Mouse (Mus musculus) liver, embryonic 11.5 days (tissue): ENCODE measurements around the gene Dio1. TPM values are rescaled to one million over a fixed set of nuclear protein-coding genes. Genes with fewer than 3 reads are reported as not detected.

Source experiments
- ATAC-seq: fragments of 200-750 bp; cut with Nextera tagmentation; replicated peaks from 2 replicates; pipeline ENCODE4 v1.8.0; 2017; ENCODE audit warnings: moderate number of reproducible peaks, mild to moderate bottlenecking, moderate TSS enrichment, moderate library complexity; ENCODE audit not compliant: low FRiP score
- DNase-seq: peaks from one replicate; pipeline ENCODE4 v3.0.0-alpha.2; 2017; ENCODE audit warnings: low spot score
- H3K27ac ChIP-seq: fragments of 300-500 bp; sonication (generic); 2 replicates; pipeline ENCODE4 v1.5.1; 2014; ENCODE audit warnings: mild to moderate bottlenecking, low read depth, low read length, control low read depth
- H3K27me3 ChIP-seq: fragments of 300-500 bp; sonication (generic); replicated peaks from 2 replicates; pipeline ENCODE4 v1.6.1; 2014; ENCODE audit warnings: low read length, mixed read lengths; ENCODE audit not compliant: control insufficient read depth, insufficient read depth
- H3K36me3 ChIP-seq: fragments of 300-500 bp; sonication (generic); 2 replicates; pipeline ENCODE4 v1.6.1; 2014; ENCODE audit warnings: mild to moderate bottlenecking, low read length, moderate library complexity, mixed read lengths; ENCODE audit not compliant: control insufficient read depth, insufficient read depth
- H3K4me1 ChIP-seq: fragments of 300-500 bp; sonication (generic); replicated peaks from 2 replicates; pipeline ENCODE4 v1.6.1; 2014; ENCODE audit warnings: low read length, mixed read lengths; ENCODE audit not compliant: control insufficient read depth, insufficient read depth
- H3K4me2 ChIP-seq: fragments of 300-500 bp; sonication (generic); 2 replicates; pipeline ENCODE4 v1.6.1; 2014; ENCODE audit warnings: mild to moderate bottlenecking, control low read depth, moderate library complexity
- H3K4me3 ChIP-seq: fragments of 300-500 bp; sonication (generic); 2 replicates; pipeline ENCODE4 v1.5.1; 2014; ENCODE audit warnings: low read depth, low read length, control low read depth
- H3K9ac ChIP-seq: fragments of 300-500 bp; sonication (generic); 2 replicates; pipeline ENCODE4 v1.6.1; 2014; ENCODE audit warnings: low read depth, low read length, control low read depth
- H3K9me3 ChIP-seq: fragments of 300-500 bp; sonication (generic); 2 replicates; pipeline ENCODE4 v1.6.1; 2016; ENCODE audit warnings: low read length, inconsistent platforms, mixed read lengths; ENCODE audit not compliant: control insufficient read depth
- WGBS: fragments of 180-500 bp; shearing (Covaris S2); extraction: QIAGEN DNeasy Blood & Tissue Kit; methylation state at CpG from one replicate; pipeline ENCODE4 v1.1.7; 2014; 5-methylcytosine and 5-hydroxymethylcytosine counted together
- polyA plus RNA-seq: library from polyadenylated mRNA; unstranded; fragments of >200 nt; fragmentation: Nextera tagmentation; extraction: Ambion mirVana; gene quantifications from 2 replicates; pipeline ENCODE4 v1.2.1, GENCODE M21; 2014

Dio1 gene
- polyA plus RNA-seq, 1 experiment from 2014 or later: 0.12 TPM

DNA sequence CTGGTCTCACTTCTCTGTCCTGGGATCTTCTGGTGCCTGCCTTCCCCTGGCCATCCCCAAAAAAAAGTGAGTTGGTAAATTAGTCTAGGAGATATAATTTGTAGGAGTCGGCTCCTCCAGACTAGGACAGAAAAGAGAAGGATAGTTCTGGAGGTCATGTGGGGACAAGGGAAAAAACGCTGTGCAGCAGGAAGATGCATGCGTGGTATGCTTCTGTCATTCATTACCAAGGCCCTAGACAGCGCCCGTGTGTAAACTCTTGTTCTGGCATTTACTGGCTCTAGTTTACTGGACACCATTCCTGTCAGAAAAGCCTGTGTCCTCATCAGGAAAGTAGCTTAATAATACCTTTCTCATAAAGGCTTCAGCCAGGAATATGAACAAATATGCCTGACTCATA is 32.5 kb downstream of the Dio1 start:
- 74% methylated on average over 5 of the region's 5 CpGs for WGBS
- no peak overlapping the region for H3K9ac ChIP-seq

GRCm38 (mm10) chr4:107273683-107274082 is 33.3 kb downstream of the Dio1 start:
- H3K4me3 ChIP-seq: no peak overlapping the region
- H3K9ac ChIP-seq: no peak overlapping the region
- no peaks in the 10 kb centered on the region for H3K9me3 ChIP-seq
- H3K36me3 ChIP-seq: no peaks in the 10 kb centered on the region
- H3K27ac ChIP-seq: no peak overlapping the region
- WGBS: 75% methylated on average over 4 of the region's 4 CpGs
- ATAC-seq (no peak), DNase-seq (no peak)
- H3K4me1 ChIP-seq: no peaks in the 10 kb centered on the region
- no peak overlapping the region for H3K4me2 ChIP-seq
- no peaks in the 10 kb centered on the region for H3K27me3 ChIP-seq

More for the DNA sequence above, 32.5 kb downstream of the Dio1 start:
- Histone ChIP-seq H3K9me3 (no peaks in the 10 kb centered on the region), H3K27ac (no peak overlapping the region), H3K4me1 (no peaks in the 10 kb centered on the region), H3K4me2 (no peak overlapping the region), H3K27me3 (no peaks in the 10 kb centered on the region), H3K36me3 (no peaks in the 10 kb centered on the region), H3K4me3 (no peak overlapping the region)
- no peak for DNase-seq
- ATAC-seq: no peak

DNA sequence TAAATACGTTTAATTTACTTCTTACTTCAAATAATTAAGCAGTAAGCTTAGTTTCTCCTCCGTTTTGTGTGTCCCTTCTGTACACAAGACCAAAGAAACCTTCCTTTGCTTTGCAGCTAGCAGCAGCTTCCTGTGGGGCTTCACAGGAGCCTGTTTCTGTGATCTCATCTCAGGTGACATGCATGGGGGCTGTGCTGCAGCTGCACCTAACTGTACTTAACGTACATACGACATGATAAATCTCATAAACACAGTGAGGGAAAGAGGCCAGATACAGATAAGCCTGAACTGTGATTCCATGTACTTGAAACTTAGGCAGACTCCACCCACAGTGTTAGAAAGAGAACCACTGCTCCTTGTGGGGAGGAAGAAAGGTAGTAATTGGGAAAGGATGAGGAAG is 47.0 kb downstream of the Dio1 start:
- Histone ChIP-seq H3K4me3 (no peak overlapping the region), H3K27ac (no peak overlapping the region), H3K4me1 (no peaks in the 10 kb centered on the region), H3K27me3 (no peaks in the 10 kb centered on the region), H3K4me2 (no peak overlapping the region), H3K36me3 (no peaks in the 10 kb centered on the region), H3K9me3 (no peaks in the 10 kb centered on the region; the same call in 1 of the 2 replicates), H3K9ac (no peak overlapping the region)
- WGBS: 49% methylated on average over 4 of the region's 4 CpGs
- ATAC-seq (no peak), DNase-seq (no peak)

- peak overlapping the region; percentile 96 for H3K4me2 ChIP-seq
- peak overlapping the region; percentile 82 for H3K9ac ChIP-seq
- H3K9me3 ChIP-seq: no peaks in the 10 kb centered on the region
- H3K27ac ChIP-seq: no peak overlapping the region
- ATAC-seq (no peak), DNase-seq (no peak)
- 40% methylated on average over 3 of the region's 3 CpGs for WGBS
- H3K27me3 ChIP-seq: no peaks in the 10 kb centered on the region
- H3K4me3 ChIP-seq: peak overlapping the region; percentile 75
- no peaks in the 10 kb centered on the region for H3K36me3 ChIP-seq
- peaks cover 19% of the 10 kb centered on the region for H3K4me1 ChIP-seq
These were observed 52.6 kb downstream of the Dio1 start for GRCm38 (mm10) chr4:107254414-107254813.

DNA sequence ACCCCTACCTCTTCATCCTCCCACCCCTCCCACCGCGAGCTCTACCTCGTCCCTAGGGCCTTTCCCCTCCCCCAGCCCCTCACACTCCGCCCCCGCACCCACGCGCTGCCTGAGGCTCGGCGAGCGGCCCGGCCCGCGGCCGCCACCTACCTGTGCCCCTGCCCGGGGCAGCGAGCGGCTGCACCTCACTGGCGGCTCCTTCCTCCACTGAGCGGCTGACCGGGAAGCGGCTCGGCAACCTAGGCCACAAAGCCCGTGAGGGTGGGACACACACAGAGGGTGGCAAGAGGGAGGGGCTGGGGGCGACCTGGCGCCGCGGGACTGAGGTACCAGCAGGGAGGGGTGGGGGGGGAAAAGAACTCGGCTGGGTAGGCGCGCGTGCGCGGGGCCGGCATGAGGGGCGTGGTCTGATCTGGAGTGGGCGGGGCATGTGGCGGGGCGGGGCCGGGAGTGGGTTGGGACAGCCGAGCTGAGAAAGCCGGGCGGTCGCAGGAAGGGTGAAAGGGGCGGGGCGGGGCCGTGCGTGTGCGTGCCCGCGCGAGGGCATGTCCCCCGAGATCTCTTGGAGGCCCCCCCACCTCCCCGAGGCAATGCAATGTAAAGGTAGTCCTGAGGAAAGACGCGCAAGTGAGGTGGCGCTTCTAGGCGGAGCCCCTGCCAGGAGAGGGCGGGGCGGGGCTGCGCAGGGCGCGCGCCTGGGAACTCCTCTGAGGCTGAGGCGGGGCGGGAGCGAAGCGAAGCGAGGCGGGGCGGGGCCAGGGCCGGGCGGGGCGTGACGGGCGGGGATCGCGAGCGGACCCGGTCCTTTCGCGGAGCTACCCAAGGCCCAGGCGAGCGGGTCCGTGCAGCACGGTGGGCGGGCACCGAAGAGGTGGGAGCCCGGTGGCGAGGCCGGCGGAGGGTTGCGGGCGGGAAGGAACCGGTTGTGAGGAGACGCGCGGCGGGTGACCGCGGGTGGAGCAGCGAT is 53.6 kb downstream of the Dio1 start, which contains the start of the genes Lrrc42 and Hspb11:
Gene Lrrc42 (minus strand): TSS at position 408 of the 967 bp plus-strand sequence.
Gene Hspb11 (plus strand): TSS at position 469 of the 967 bp plus-strand sequence.
- peaks cover 22% of the 10 kb centered on the region for H3K4me1 ChIP-seq
- under 1% methylated on average over 95 of the region's 101 CpGs for WGBS
- H3K27me3 ChIP-seq: no peaks in the 10 kb centered on the region
- DNase-seq (peak; percentile 96), ATAC-seq (peak; percentile 94)
- H3K4me3 ChIP-seq: peak within 1 kb of the TSS; percentile 75
- H3K9me3 ChIP-seq: no peaks in the 10 kb centered on the region
- peak within 1 kb of the TSS; percentile 82 for H3K9ac ChIP-seq
- H3K27ac ChIP-seq: peak within 1 kb of the TSS; percentile 35; the same call in 1 of the 2 replicates
- no peaks in the 10 kb centered on the region for H3K36me3 ChIP-seq
- peak within 1 kb of the TSS; percentile 96 for H3K4me2 ChIP-seq

- 3% methylated on average over 11 of the region's 11 CpGs for WGBS
- no peak for ATAC-seq
- no peak overlapping the region for H3K27ac ChIP-seq
These were observed 54.4 kb downstream of the Dio1 start for GRCm38 (mm10) chr4:107252522-107252921.

DNA sequence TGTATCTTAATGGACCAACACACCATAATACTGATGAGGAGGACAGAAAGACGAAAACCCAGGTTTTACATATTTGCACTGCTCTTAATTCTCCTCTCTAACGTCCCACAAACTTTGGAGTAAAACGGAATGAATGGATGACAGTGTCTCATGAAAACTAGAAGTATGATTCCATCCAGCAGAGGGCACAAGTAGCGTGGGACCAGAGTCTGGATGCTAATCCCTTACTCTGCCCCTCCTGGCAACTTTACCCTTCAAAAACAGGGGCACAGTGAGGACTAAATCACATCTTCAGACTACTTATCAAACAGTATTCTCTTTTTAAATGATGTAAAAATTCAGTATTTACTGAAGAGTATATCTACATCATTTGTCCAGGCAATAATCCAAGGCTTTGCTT is 56.5 kb downstream of the Dio1 start:
- H3K4me2 ChIP-seq: no peak overlapping the region
- H3K4me1 ChIP-seq: peaks cover 27% of the 10 kb centered on the region
- H3K9me3 ChIP-seq: no peaks in the 10 kb centered on the region
- H3K9ac ChIP-seq: no peak overlapping the region
- no peak for DNase-seq
- no peak for ATAC-seq
- no peaks in the 10 kb centered on the region for H3K36me3 ChIP-seq
- no peaks in the 10 kb centered on the region for H3K27me3 ChIP-seq
- 28% methylated on average over 4 of the region's 4 CpGs for WGBS
- no peak overlapping the region for H3K4me3 ChIP-seq
- no peak overlapping the region for H3K27ac ChIP-seq

More at GRCm38 (mm10) chr4:107252522-107252921, 54.4 kb downstream of the Dio1 start:
- Histone ChIP-seq H3K4me1 (peaks cover 23% of the 10 kb centered on the region), H3K9me3 (no peaks in the 10 kb centered on the region), H3K27me3 (no peaks in the 10 kb centered on the region), H3K4me2 (peak overlapping the region; percentile 96), H3K36me3 (no peaks in the 10 kb centered on the region), H3K4me3 (peak overlapping the region; percentile 75), H3K9ac (peak overlapping the region; percentile 82)
- no peak for DNase-seq

DNA sequence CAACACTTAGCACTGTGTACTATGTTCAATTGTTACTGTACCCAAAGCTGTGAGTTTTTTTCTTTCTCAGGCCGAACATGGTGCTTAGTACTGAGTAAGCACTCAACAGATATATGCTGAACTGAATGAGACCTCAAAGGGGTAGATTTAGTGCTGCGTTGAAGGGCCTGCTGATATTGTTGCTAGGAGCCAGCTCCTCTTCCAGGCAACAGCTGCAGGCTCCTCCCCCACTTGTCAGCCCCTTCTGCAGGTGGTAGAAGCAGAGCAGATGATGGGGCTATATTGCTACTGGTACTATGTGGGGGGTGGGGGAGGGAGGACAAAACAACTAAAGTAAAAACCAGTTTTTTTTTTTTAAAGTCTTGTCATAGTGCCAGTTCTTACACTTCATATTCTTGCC is 57.5 kb downstream of the Dio1 start:
- H3K9ac ChIP-seq: no peak overlapping the region
- H3K9me3 ChIP-seq: no peaks in the 10 kb centered on the region
- no peak overlapping the region for H3K4me3 ChIP-seq
- H3K4me2 ChIP-seq: no peak overlapping the region
- H3K36me3 ChIP-seq: no peaks in the 10 kb centered on the region
- H3K27me3 ChIP-seq: no peaks in the 10 kb centered on the region
- no peak overlapping the region for H3K27ac ChIP-seq
- ATAC-seq (no peak), DNase-seq (no peak)
- 50% methylated on average over 2 of the region's 2 CpGs for WGBS
- peaks cover 27% of the 10 kb centered on the region for H3K4me1 ChIP-seq
